Mouse (Mus musculus) midbrain, embryonic 12.5 days (tissue): ENCODE data around the gene Rapgef5. TPM values are rescaled to one million over a fixed set of nuclear protein-coding genes. Genes with fewer than 3 reads are reported as not detected.

Source experiments
- ATAC-seq: fragments of 200-750 bp; cut with Nextera tagmentation; 2 replicates; pipeline ENCODE4 v1.8.0; 2017; ENCODE audit warnings: low read depth, moderate TSS enrichment, moderate library complexity; ENCODE audit not compliant: low FRiP score
- H3K27ac ChIP-seq: fragments of 300-500 bp; sonication (generic); replicated peaks from 2 replicates; pipeline ENCODE4 v1.5.1; 2016; ENCODE audit warnings: mild to moderate bottlenecking
- H3K27me3 ChIP-seq: fragments of 300-500 bp; sonication (generic); 2 replicates; pipeline ENCODE4 v1.6.1; 2016; ENCODE audit warnings: mild to moderate bottlenecking
- H3K36me3 ChIP-seq: fragments of 300-500 bp; sonication (generic); 2 replicates; pipeline ENCODE4 v1.6.1; 2016
- H3K4me1 ChIP-seq: fragments of 300-500 bp; sonication (generic); 2 replicates; pipeline ENCODE4 v1.6.1; 2016
- H3K4me2 ChIP-seq: fragments of 300-500 bp; sonication (generic); replicated peaks from 2 replicates; pipeline ENCODE4 v1.6.1; 2016; ENCODE audit warnings: mild to moderate bottlenecking, moderate library complexity
- H3K4me3 ChIP-seq: fragments of 300-500 bp; sonication (generic); 2 replicates; pipeline ENCODE4 v1.5.1; 2016; ENCODE audit warnings: mild to moderate bottlenecking
- H3K9ac ChIP-seq: fragments of 300-500 bp; sonication (generic); replicated peaks from 2 replicates; pipeline ENCODE4 v1.6.1; 2016; ENCODE audit warnings: mild to moderate bottlenecking, moderate library complexity
- H3K9me3 ChIP-seq: fragments of 300-500 bp; sonication (generic); 2 replicates; pipeline ENCODE4 v1.6.1; 2016; ENCODE audit warnings: mild to moderate bottlenecking
- WGBS: fragments of 180-500 bp; shearing (Covaris S2); methylation state at CpG from one replicate; pipeline ENCODE4 v1.1.7; 2016; 5-methylcytosine and 5-hydroxymethylcytosine counted together
- polyA plus RNA-seq: library from polyadenylated mRNA; unstranded; fragments of >200 nt; fragmentation: Nextera tagmentation; extraction: Ambion mirVana; gene quantifications from 2 replicates; pipeline ENCODE4 v1.2.1, GENCODE M21; 2016

Rapgef5 gene
- polyA plus RNA-seq, 1 experiment from 2014 or later, result 25.9 TPM

DNA sequence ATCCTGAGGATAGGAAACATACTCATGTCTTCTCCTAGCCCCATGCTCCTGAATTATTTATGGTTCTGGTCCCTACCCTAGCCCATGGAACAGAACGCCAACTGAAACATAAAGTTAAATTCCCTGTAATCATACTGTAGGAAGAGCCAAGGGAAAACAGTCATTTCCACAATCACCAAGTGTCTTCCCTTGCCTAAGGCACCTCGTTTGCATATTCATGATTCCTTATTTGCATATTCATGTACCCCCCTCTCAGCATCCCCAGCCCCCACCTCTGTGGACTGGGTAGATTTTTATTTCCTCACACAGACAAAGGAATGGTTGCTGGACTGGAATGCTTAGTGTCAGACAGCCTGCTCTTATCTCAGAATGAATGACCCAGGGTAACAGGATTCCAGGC, 220.6 kb downstream of the Rapgef5 start:
- no peak overlapping the region for H3K9ac ChIP-seq
- H3K9me3 ChIP-seq, result no peaks in the 10 kb centered on the region
- H3K27ac ChIP-seq, result peak overlapping the region; percentile 66
- no peak overlapping the region for H3K4me2 ChIP-seq
- no peak overlapping the region for H3K4me3 ChIP-seq
- H3K27me3 ChIP-seq, result no peaks in the 10 kb centered on the region
- no peaks in the 10 kb centered on the region; the same call in 1 of the 2 replicates for H3K36me3 ChIP-seq
- 44% methylated on average over 2 of the region's 2 CpGs for WGBS
- ATAC-seq, result peak; percentile 93
- peaks cover 15% of the 10 kb centered on the region for H3K4me1 ChIP-seq

DNA sequence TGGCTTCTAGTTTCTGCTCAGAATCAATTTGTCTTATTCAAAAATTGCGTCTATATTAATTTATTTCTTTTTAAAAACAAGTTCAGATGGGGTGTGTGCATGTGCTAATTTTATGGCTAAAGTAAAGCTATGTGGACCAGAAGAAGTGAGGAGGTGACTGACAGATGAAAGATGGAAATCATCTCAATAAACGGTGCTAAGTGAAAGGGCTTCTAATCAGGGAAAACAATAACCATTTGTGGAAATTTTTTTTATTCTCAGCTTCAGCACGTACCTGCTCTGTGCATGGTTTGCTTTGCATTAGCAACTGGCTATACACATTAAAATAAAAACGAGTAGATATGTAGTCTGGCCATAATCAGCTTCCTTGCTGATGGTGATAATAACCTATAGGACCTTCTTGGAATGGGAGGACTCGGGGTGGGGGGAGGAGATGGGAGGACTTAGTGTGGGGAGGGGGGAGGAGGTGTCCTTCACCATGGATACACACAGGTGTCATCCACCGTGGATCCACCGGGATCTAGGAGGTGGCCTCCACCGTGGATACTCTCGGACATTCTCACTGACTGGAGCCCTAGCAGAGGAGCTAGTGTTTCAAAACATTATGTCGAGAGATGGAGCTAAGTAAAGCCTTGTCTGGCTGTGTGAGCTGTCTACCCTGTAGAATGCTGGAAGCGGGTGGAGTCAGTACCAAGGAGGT, 221.2 kb downstream of the Rapgef5 start:
- Histone ChIP-seq H3K9ac (no peak overlapping the region), H3K27me3 (no peaks in the 10 kb centered on the region), H3K27ac (peak overlapping the region; percentile 63), H3K4me2 (no peak overlapping the region), H3K4me1 (peaks cover 15% of the 10 kb centered on the region), H3K9me3 (no peaks in the 10 kb centered on the region), H3K36me3 (no peaks in the 10 kb centered on the region; the same call in 1 of the 2 replicates), H3K4me3 (no peak overlapping the region)
- peak; percentile 31 for ATAC-seq
- 77% methylated on average over 11 of the region's 11 CpGs for WGBS

DNA sequence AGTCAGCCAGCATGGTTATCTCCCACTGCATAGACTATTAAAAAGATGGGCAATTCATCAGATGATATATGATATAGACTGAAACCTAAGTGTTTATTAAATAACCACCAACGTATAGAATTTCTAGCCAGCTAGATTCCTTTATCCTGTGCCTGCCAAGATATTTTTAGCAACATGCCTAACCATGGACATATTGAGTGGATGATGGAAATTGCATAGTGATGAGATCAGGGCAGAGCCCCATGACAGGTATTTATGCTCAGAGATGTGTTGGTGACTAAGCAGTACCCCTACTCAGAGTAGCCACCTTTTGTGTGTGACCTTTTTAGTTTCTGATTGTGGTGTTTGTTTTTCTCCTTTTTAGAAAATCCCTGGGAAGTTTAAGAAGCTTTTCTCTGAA, 226.2 kb downstream of the Rapgef5 start:
- ATAC-seq, result no peak
- Histone ChIP-seq H3K9ac (no peak overlapping the region), H3K27ac (no peak overlapping the region), H3K9me3 (no peaks in the 10 kb centered on the region), H3K27me3 (0 out of 2 replicates have a peak, but pooled peaks cover 3% of the 10 kb centered on the region), H3K4me2 (no peak overlapping the region), H3K4me1 (peaks cover 10% of the 10 kb centered on the region; the same call in 1 of the 2 replicates), H3K4me3 (no peak overlapping the region), H3K36me3 (peaks cover 13% of the 10 kb centered on the region)
- WGBS, result 93% methylated on average over 1 of the region's 1 CpGs

DNA sequence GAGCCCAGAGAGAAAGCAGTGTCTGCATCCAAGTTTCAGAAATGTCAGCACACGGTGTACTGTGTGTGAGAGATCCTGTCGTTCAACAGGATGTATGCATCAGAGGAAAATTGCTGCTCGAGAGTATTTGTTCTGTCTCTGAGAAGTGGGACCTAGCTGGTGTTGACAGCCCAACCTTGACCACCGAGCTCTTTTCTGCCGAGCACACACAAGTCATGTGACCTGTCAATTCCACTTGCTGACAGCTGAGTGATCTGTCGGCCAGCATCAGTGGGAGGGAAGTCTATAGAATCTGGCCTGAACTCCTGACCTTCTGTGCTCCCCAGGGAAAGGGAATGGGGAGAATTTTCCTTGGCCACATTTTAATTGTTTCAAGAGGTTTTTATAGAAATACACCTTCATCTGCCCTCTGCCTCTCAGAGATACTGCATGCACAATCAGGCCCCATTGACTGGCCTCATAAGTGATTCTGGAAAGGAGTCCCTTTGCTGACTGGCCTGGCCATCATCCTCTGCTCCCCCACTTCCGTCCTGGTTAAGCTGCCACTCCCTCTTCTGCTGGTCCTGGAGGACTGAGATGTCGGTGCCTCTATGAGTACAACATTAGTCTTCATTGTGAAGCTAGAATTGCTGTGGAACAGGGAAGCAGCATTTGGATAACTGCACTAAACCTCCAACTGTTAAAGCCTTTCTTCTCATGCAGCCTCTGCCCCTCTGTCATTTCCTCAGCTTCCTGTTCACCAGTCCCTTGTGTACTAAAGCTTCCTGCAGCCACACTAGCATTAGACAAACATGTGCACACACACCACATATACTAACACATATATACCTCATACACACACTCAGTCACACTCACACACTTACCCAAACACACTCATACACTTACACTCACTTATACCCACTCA, 228.6 kb downstream of the Rapgef5 start:
- Histone ChIP-seq H3K27ac (peak overlapping the region; percentile 56), H3K27me3 (peaks cover 12% of the 10 kb centered on the region; the same call in 1 of the 2 replicates), H3K36me3 (peaks cover 21% of the 10 kb centered on the region), H3K4me3 (no peak overlapping the region), H3K9me3 (no peaks in the 10 kb centered on the region), H3K4me1 (peaks cover 8% of the 10 kb centered on the region; the same call in 1 of the 2 replicates), H3K4me2 (no peak overlapping the region), H3K9ac (no peak overlapping the region)
- WGBS, result 22% methylated on average over 8 of the region's 8 CpGs
- 0 out of 2 replicates have a peak, but pooled peaks have one; percentile 59 for ATAC-seq

DNA sequence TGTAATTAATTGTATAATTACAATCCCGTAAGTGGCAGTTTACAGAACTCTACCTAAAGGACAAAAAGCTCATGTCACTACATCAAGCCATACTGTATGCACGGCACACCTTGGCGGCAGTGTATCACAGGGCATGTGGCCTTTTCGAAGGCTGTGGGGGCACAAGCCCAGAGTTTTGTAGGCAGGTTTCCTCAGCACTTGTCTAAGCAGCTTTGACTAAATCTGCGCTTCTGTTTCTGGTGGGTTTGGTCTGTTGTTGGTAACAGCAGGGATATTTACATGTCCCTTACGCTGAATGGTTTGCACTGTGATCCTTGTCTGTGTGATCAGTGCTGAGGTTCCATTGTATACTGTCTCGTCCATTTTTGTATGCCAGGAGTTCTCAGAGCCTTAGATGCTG, 230.3 kb downstream of the Rapgef5 start:
- H3K9ac ChIP-seq, result no peak overlapping the region
- H3K4me3 ChIP-seq, result no peak overlapping the region
- no peak for ATAC-seq
- no peak overlapping the region for H3K4me2 ChIP-seq
- WGBS, result 88% methylated on average over 7 of the region's 7 CpGs
- H3K36me3 ChIP-seq, result peaks cover 27% of the 10 kb centered on the region
- H3K9me3 ChIP-seq, result no peaks in the 10 kb centered on the region
- no peak overlapping the region for H3K27ac ChIP-seq
- peaks cover 23% of the 10 kb centered on the region for H3K4me1 ChIP-seq
- H3K27me3 ChIP-seq, result peaks cover 19% of the 10 kb centered on the region

DNA sequence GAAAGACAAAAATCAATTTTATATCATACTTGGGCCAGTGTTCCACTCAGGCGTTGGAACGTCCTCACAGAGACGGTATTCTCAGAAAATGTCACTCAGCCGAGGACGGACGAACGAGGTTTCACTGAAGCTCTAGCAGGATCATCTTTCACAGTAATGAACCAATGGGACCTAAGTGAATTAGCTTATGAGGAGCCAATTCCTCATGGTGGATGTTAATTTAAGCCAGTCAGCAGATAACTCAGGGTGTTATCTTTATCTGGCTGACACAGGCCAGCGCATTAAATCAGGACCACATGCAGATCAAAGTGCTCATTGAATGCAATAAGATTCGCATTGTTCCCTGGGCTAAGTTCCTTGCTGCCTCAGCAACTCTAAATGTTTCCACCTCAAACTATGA, 234.8 kb downstream of the Rapgef5 start:
- no peak overlapping the region for H3K4me3 ChIP-seq
- H3K9me3 ChIP-seq, result no peaks in the 10 kb centered on the region
- peak overlapping the region; percentile 47 for H3K4me2 ChIP-seq
- no peak overlapping the region for H3K9ac ChIP-seq
- peak overlapping the region; percentile 88 for H3K27ac ChIP-seq
- H3K36me3 ChIP-seq, result peaks cover 21% of the 10 kb centered on the region
- peaks cover 28% of the 10 kb centered on the region for H3K4me1 ChIP-seq
- ATAC-seq, result peak; percentile 62
- WGBS, result 14% methylated on average over 9 of the region's 9 CpGs
- peaks cover 22% of the 10 kb centered on the region for H3K27me3 ChIP-seq

DNA sequence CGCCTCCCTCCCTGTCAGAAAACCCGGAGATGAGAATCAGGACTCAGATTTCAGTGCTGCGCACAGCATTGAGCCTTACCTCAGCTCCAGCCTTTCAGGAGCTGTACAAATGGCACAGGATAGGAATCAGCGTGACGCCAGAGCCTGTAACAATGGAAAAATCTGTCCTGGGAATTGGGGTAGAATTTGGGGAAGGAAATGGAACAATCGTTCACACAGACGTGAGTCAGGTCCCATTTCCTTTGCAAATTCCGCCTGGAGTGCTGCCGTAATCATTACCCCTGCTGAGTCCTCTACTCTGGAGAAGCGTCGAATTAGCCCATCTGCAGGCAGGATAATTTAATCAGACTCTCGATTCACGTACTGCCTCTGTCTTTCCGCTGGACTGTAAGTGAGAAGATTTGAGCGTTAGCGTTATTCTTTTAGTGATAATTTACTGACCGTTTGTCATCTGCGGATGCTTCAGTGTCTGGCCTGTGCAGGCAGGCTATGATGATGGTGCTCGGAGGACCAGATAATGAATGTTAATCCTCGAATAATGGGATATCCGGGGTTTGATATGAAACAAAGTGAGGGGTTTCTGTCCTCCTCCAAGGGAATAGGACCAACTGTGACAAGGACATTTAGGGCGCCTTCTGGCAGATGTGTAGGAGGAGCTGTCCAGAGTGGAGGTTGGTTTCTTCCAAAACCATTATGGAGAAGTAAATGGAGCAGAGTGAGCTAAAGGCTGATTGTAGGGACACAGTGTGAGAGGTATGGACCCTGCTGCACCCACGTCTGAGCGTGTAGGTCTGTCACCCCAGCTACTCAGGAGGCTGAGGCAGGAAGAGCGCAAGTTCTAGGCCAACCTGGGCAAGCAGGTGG, 235.5 kb downstream of the Rapgef5 start:
- H3K4me1 ChIP-seq, result peaks cover 28% of the 10 kb centered on the region
- H3K9ac ChIP-seq, result peak overlapping the region; percentile 20
- peak overlapping the region; percentile 3 for H3K4me3 ChIP-seq
- peaks cover 24% of the 10 kb centered on the region for H3K36me3 ChIP-seq
- no peaks in the 10 kb centered on the region for H3K9me3 ChIP-seq
- peak; percentile 84 for ATAC-seq
- peak overlapping the region; percentile 47 for H3K4me2 ChIP-seq
- peak overlapping the region; percentile 88 for H3K27ac ChIP-seq
- 15% methylated on average over 25 of the region's 25 CpGs for WGBS
- H3K27me3 ChIP-seq, result peaks cover 22% of the 10 kb centered on the region

DNA sequence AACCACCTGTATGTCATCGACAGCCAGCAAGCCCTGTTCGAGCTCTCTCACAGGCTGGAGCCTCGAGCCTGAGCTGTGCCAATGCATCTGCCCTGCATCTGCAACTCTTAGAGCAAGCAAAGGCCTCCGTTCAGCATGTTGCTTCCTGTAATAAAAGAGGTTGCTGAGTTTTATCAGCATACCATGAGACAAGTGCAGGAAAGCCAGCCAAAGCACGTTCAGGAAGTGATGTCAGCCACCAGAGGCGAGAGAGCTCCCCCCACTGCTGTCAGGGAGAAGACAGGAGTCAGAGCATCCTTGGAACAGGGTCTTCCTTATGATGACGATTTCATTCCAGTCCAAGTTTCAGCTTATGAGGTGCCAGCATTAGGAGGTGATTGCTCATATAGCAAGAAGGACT, 239.7 kb downstream of the Rapgef5 start:
- WGBS, result 79% methylated on average over 7 of the region's 7 CpGs
- no peak overlapping the region for H3K4me2 ChIP-seq
- H3K4me3 ChIP-seq, result no peak overlapping the region
- peaks cover 19% of the 10 kb centered on the region for H3K4me1 ChIP-seq
- 0 out of 2 replicates have a peak, but pooled peaks cover 8% of the 10 kb centered on the region for H3K36me3 ChIP-seq
- H3K9me3 ChIP-seq, result no peaks in the 10 kb centered on the region
- H3K27me3 ChIP-seq, result peaks cover 6% of the 10 kb centered on the region
- ATAC-seq, result no peak
- no peak overlapping the region for H3K27ac ChIP-seq
- H3K9ac ChIP-seq, result no peak overlapping the region

DNA sequence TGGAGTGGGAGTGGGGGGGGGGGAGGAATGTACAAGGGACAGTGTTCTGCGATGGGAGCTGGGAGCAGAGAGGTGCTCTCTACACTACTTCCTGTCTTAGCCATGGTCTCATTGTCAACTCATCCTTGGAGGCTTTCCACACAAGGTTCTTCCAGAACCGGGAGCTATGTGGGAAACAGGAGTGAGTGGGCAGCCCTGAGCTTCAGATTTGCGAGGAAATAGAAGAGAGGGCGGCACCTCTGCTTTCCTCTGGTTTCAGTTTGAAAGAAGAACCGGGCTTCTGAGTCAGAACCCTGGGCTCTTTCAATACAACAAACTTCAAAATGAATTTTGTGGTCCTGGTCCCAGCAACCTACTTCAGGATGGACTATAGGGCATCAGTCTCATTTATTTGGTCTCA, 244.1 kb downstream of the Rapgef5 start:
- Histone ChIP-seq H3K27me3 (peaks cover 2% of the 10 kb centered on the region; the same call in 1 of the 2 replicates), H3K36me3 (0 out of 2 replicates have a peak, but pooled peaks cover 8% of the 10 kb centered on the region), H3K4me1 (peaks cover 5% of the 10 kb centered on the region; the same call in 1 of the 2 replicates), H3K9me3 (no peaks in the 10 kb centered on the region), H3K4me2 (no peak overlapping the region), H3K27ac (no peak overlapping the region), H3K4me3 (no peak overlapping the region), H3K9ac (no peak overlapping the region)
- 93% methylated on average over 5 of the region's 5 CpGs for WGBS
- ATAC-seq, result no peak

DNA sequence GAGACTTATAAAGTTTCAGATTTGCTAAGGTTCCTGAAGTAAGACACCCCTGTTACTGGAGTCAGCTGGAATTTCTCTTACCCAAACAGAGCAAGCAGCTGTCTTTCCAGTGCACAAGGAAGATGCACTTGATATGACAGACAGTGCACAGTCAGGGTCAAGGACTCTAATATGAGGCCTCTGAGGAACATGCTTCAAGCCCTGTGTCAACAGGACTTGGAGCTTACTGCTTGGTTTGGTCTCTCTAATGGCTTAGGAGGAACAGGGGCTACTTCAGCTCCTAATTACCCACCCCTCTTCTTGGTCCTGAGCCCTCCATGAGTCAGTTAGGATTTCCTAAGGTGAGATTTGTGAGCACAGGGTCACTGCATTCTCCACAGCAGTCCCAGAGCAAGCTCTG, 244.6 kb downstream of the Rapgef5 start:
- Histone ChIP-seq H3K4me3 (no peak overlapping the region), H3K9ac (no peak overlapping the region), H3K27me3 (peaks cover 4% of the 10 kb centered on the region; the same call in 1 of the 2 replicates), H3K4me1 (peaks cover 5% of the 10 kb centered on the region; the same call in 1 of the 2 replicates), H3K9me3 (no peaks in the 10 kb centered on the region), H3K36me3 (0 out of 2 replicates have a peak, but pooled peaks cover 8% of the 10 kb centered on the region), H3K27ac (no peak overlapping the region), H3K4me2 (no peak overlapping the region)
- ATAC-seq, result no peak

DNA sequence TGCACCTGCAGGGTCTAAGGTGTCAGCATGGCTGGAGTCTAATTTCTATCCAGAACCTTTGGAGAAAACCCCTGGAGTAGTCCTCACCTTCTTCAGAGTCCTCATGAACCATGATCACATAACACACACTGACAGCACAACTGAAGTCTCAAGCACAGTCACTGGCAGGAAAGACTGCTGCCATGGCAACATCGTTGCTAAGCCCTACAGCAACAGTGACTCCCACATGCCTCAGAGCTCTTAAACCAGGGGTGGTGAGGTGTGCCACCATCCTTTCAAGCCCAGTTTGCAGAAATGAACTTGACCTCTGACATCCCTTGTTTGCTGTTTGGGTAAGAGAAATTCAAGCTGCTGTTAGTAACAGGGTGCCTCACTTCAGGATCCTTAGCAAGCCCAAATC, 245.4 kb downstream of the Rapgef5 start:
- Histone ChIP-seq H3K4me3 (no peak overlapping the region), H3K36me3 (0 out of 2 replicates have a peak, but pooled peaks cover under 1% of the 10 kb centered on the region), H3K27ac (no peak overlapping the region), H3K4me1 (peaks cover 5% of the 10 kb centered on the region; the same call in 1 of the 2 replicates), H3K9ac (no peak overlapping the region), H3K27me3 (peaks cover 4% of the 10 kb centered on the region), H3K9me3 (no peaks in the 10 kb centered on the region), H3K4me2 (no peak overlapping the region)
- 41% methylated on average over 1 of the region's 1 CpGs for WGBS
- ATAC-seq, result no peak
